Mouse (Mus musculus) heart, postnatal 0 days (tissue): ENCODE results near the gene Cntnap5a.

Experiments
- CTCF ChIP-seq: IDR thresholded peaks from 2 replicates; pipeline ENCODE4 v1.5.1; 2016; ENCODE audit warnings: antibody characterized with exemption, control low read depth, low read depth
- EP300 ChIP-seq: IDR thresholded peaks from 2 replicates; pipeline ENCODE4 v1.6.1; 2016; ENCODE audit warnings: antibody characterized with exemption, low read depth

- TF ChIP-seq CTCF = no peak
- TF ChIP-seq EP300 = no peak
Measured at GRCm38 (mm10) chr1:115658343-115659064, 26.1 kb upstream of the Cntnap5a start.
